Mouse (Mus musculus): ENCODE measurements around the gene Marveld2. TPM values are rescaled to one million over a fixed set of nuclear protein-coding genes. Genes with fewer than 3 reads are reported as not detected.

Marveld2 gene
- polyA plus RNA-seq, 1 experiment = 1.4 TPM

- Histone ChIP-seq H3K27ac (ENCODE audit: control insufficient read depth, insufficient read depth, low read depth, low read length, poor library complexity) (no peak overlapping the region; the same call in 1 of the 2 replicates), H3K4me3 (replicated peaks; ENCODE audit: control insufficient read depth, low read depth, low read length) (no peak overlapping the region), H3K4me1 (ENCODE audit: control insufficient read depth, insufficient read depth, low read length) (no peaks in the 10 kb centered on the region)
- TF ChIP-seq POLR2A (IDR thresholded peaks at IDR 0.05; ENCODE audit: borderline replicate concordance, control insufficient read depth, low read depth, low read length) = no peak
- no peak for TF ChIP-seq CTCF (IDR thresholded peaks at IDR 0.05; ENCODE audit: control insufficient read depth, insufficient read depth, low read length)
- 61% methylated on average over 4 of the region's 4 CpGs for WGBS
These were observed 25.9 kb upstream of the Marveld2 start for GRCm38 (mm10) chr13:100642471-100643209.

GRCm38 (mm10) chr13:100634106-100634691 is 17.4 kb upstream of the Marveld2 start:
- WGBS = 54% methylated on average over 3 of the region's 3 CpGs
- H3K4me3 ChIP-seq (replicated peaks; ENCODE audit: control insufficient read depth, low read depth, low read length) = no peak overlapping the region
- H3K27ac ChIP-seq (ENCODE audit: control insufficient read depth, insufficient read depth, low read depth, low read length, poor library complexity) = no peak overlapping the region
- no peak for TF ChIP-seq POLR2A (IDR thresholded peaks at IDR 0.05; ENCODE audit: borderline replicate concordance, control insufficient read depth, low read depth, low read length)
- no peak for TF ChIP-seq CTCF (IDR thresholded peaks at IDR 0.05; ENCODE audit: control insufficient read depth, insufficient read depth, low read length)
- H3K4me1 ChIP-seq (ENCODE audit: control insufficient read depth, insufficient read depth, low read length) = no peaks in the 10 kb centered on the region; the same call in 1 of the 2 replicates

GRCm38 (mm10) chr13:100622241-100622640 is 5.5 kb upstream of the Marveld2 start:
- no peak for TF ChIP-seq POLR2A (IDR thresholded peaks at IDR 0.05; ENCODE audit: borderline replicate concordance, control insufficient read depth, low read depth, low read length)
- no peak for TF ChIP-seq CTCF (IDR thresholded peaks at IDR 0.05; ENCODE audit: control insufficient read depth, insufficient read depth, low read length)
- 90% methylated on average over 4 of the region's 4 CpGs for WGBS
- no peak overlapping the region for H3K4me3 ChIP-seq (replicated peaks; ENCODE audit: control insufficient read depth, low read depth, low read length)
- no peak overlapping the region for H3K27ac ChIP-seq (ENCODE audit: control insufficient read depth, insufficient read depth, low read depth, low read length, poor library complexity)
- H3K4me1 ChIP-seq (ENCODE audit: control insufficient read depth, insufficient read depth, low read length) = no peaks in the 10 kb centered on the region

- no peak overlapping the region for H3K4me3 ChIP-seq (replicated peaks; ENCODE audit: control insufficient read depth, low read depth, low read length)
- no peak overlapping the region for H3K27ac ChIP-seq (ENCODE audit: control insufficient read depth, insufficient read depth, low read depth, low read length, poor library complexity)
- TF ChIP-seq CTCF (IDR thresholded peaks at IDR 0.05; ENCODE audit: control insufficient read depth, insufficient read depth, low read length) (no peak), POLR2A (IDR thresholded peaks at IDR 0.05; ENCODE audit: borderline replicate concordance, control insufficient read depth, low read depth, low read length) (no peak)
- H3K4me1 ChIP-seq (ENCODE audit: control insufficient read depth, insufficient read depth, low read length) = no peaks in the 10 kb centered on the region; the same call in 1 of the 2 replicates
- 94% methylated on average over 13 of the region's 13 CpGs for WGBS
These were observed 812 bp upstream of the Marveld2 start for GRCm38 (mm10) chr13:100617583-100617982.

GRCm38 (mm10) chr13:100612903-100613302 is 3.9 kb downstream of the Marveld2 start:
- TF ChIP-seq POLR2A (IDR thresholded peaks at IDR 0.05; ENCODE audit: borderline replicate concordance, control insufficient read depth, low read depth, low read length) (no peak), CTCF (IDR thresholded peaks at IDR 0.05; ENCODE audit: control insufficient read depth, insufficient read depth, low read length) (0 out of 2 replicates have a peak, but pooled peaks have one; percentile 8)
- Histone ChIP-seq H3K27ac (ENCODE audit: control insufficient read depth, insufficient read depth, low read depth, low read length, poor library complexity) (no peak overlapping the region), H3K4me3 (replicated peaks; ENCODE audit: control insufficient read depth, low read depth, low read length) (no peak overlapping the region), H3K4me1 (ENCODE audit: control insufficient read depth, insufficient read depth, low read length) (no peaks in the 10 kb centered on the region; the same call in 1 of the 2 replicates)
- 73% methylated on average over 2 of the region's 2 CpGs for WGBS

GRCm38 (mm10) chr13:100612251-100612650 is 4.5 kb downstream of the Marveld2 start:
- WGBS = 95% methylated on average over 10 of the region's 10 CpGs
- no peak for TF ChIP-seq POLR2A (IDR thresholded peaks at IDR 0.05; ENCODE audit: borderline replicate concordance, control insufficient read depth, low read depth, low read length)
- Histone ChIP-seq H3K27ac (ENCODE audit: control insufficient read depth, insufficient read depth, low read depth, low read length, poor library complexity) (no peak overlapping the region), H3K4me1 (ENCODE audit: control insufficient read depth, insufficient read depth, low read length) (no peaks in the 10 kb centered on the region; the same call in 1 of the 2 replicates), H3K4me3 (replicated peaks; ENCODE audit: control insufficient read depth, low read depth, low read length) (no peak overlapping the region)

- TF ChIP-seq POLR2A (IDR thresholded peaks at IDR 0.05; ENCODE audit: borderline replicate concordance, control insufficient read depth, low read depth, low read length) = no peak
- no peak for TF ChIP-seq CTCF (IDR thresholded peaks at IDR 0.05; ENCODE audit: control insufficient read depth, insufficient read depth, low read length)
- no peaks in the 10 kb centered on the region for H3K4me1 ChIP-seq (ENCODE audit: control insufficient read depth, insufficient read depth, low read length)
- H3K4me3 ChIP-seq (replicated peaks; ENCODE audit: control insufficient read depth, low read depth, low read length) = no peak overlapping the region
- WGBS = 91% methylated on average over 13 of the region's 13 CpGs
- no peak overlapping the region for H3K27ac ChIP-seq (ENCODE audit: control insufficient read depth, insufficient read depth, low read depth, low read length, poor library complexity)
These were observed 5.5 kb downstream of the Marveld2 start for GRCm38 (mm10) chr13:100611266-100611665.

GRCm38 (mm10) chr13:100607756-100608155 is 9.0 kb downstream of the Marveld2 start:
- Histone ChIP-seq H3K4me3 (replicated peaks; ENCODE audit: control insufficient read depth, low read depth, low read length) (no peak overlapping the region), H3K27ac (ENCODE audit: control insufficient read depth, insufficient read depth, low read depth, low read length, poor library complexity) (no peak overlapping the region), H3K4me1 (ENCODE audit: control insufficient read depth, insufficient read depth, low read length) (no peaks in the 10 kb centered on the region)
- TF ChIP-seq CTCF (IDR thresholded peaks at IDR 0.05; ENCODE audit: control insufficient read depth, insufficient read depth, low read length) (peak; percentile 27; the same call in 1 of the 2 replicates), POLR2A (IDR thresholded peaks at IDR 0.05; ENCODE audit: borderline replicate concordance, control insufficient read depth, low read depth, low read length) (no peak)
- WGBS = 83% methylated on average over 8 of the region's 8 CpGs

Data from bone marrow, adult 2 months (tissue).